Mouse (Mus musculus): ENCODE data around the gene Mat2a. TPM values are rescaled to one million over a fixed set of nuclear protein-coding genes. Genes with fewer than 3 reads are reported as not detected.

Mat2a gene
- polyA plus RNA-seq, 1 experiment from 2014 or later, result 527 TPM

DNA sequence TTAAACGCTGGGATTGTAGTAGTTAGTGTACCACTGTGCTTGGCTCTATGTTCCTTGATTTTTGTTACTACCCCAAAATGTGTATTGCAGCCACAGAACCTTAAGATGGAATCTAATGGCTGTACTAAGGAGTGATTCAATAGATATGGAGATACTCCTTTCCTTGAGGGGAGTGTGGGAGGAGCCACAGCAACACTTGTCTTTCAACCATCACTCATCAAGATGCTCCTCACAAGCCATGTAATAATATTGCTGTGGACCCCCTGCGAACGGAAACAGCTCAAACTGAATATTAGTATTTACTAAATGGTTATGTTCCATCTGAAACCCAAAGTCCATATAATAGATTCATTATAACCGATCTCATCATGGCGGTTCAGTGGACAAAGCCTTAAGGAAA lies 1.1 kb downstream of the Mat2a start:
- Histone ChIP-seq H3K4me2 (ENCODE audit: low read depth, low read length) (peak overlapping the region; percentile 70), H3K4me3 (ENCODE audit: low read depth, low read length) (peak overlapping the region; percentile 99), H3K4me1 (ENCODE audit: control insufficient read depth, insufficient read depth, low read length) (0 out of 2 replicates have a peak, but pooled peaks cover 2% of the 10 kb centered on the region), H3K9me3 (replicated peaks; ENCODE audit: control insufficient read depth, low read length) (no peaks in the 10 kb centered on the region), H3K27ac (replicated peaks; ENCODE audit: low read depth, low read length) (no peak overlapping the region), H3K9ac (replicated peaks; ENCODE audit: low read length) (peak overlapping the region; percentile 100), H3K27me3 (ENCODE audit: control insufficient read depth, insufficient read depth, low read length) (no peaks in the 10 kb centered on the region), H3K36me3 (replicated peaks; ENCODE audit: control insufficient read depth, insufficient read depth, low read depth, low read length) (peaks cover 12% of the 10 kb centered on the region; the same call in 1 of the 2 replicates)
- 5% methylated on average over 5 of the region's 5 CpGs for WGBS
- DNase-seq (ENCODE audit: low spot score) (peak; percentile 25), ATAC-seq (replicated peaks; ENCODE audit: insufficient number of reproducible peaks, low FRiP score, low TSS enrichment, low read depth) (no peak)

DNA sequence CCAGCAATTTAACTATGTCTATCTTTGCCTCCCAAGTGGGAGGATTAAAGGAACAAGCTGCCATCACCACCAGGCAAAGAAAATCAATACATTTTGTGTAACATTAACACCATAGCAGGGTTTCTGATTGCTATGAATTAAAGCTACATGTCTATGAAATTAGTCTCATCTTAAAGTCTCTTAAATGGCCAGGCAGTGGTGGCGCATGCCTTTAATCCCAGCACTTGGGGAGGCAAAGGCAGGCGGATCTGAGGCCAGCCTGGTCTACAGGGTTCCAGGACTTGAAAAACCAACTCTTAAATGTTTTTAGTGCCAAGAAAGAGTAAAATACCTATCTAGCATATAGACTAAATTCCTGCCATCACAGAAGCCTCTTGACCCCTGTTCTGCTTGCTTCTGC lies 7.2 kb downstream of the Mat2a start:
- no peak overlapping the region for H3K4me2 ChIP-seq (ENCODE audit: low read depth, low read length)
- no peaks in the 10 kb centered on the region for H3K27me3 ChIP-seq (ENCODE audit: control insufficient read depth, insufficient read depth, low read length)
- DNase-seq (ENCODE audit: low spot score) (no peak), ATAC-seq (replicated peaks; ENCODE audit: insufficient number of reproducible peaks, low FRiP score, low TSS enrichment, low read depth) (no peak)
- peaks cover 12% of the 10 kb centered on the region for H3K36me3 ChIP-seq (replicated peaks; ENCODE audit: control insufficient read depth, insufficient read depth, low read depth, low read length)
- H3K27ac ChIP-seq (replicated peaks; ENCODE audit: low read depth, low read length), result no peak overlapping the region
- no peak overlapping the region for H3K4me3 ChIP-seq (ENCODE audit: low read depth, low read length)
- no peaks in the 10 kb centered on the region for H3K4me1 ChIP-seq (ENCODE audit: control insufficient read depth, insufficient read depth, low read length)
- WGBS, result 85% methylated on average over 2 of the region's 2 CpGs
- no peak overlapping the region for H3K9ac ChIP-seq (replicated peaks; ENCODE audit: low read length)
- no peaks in the 10 kb centered on the region for H3K9me3 ChIP-seq (replicated peaks; ENCODE audit: control insufficient read depth, low read length)

DNA sequence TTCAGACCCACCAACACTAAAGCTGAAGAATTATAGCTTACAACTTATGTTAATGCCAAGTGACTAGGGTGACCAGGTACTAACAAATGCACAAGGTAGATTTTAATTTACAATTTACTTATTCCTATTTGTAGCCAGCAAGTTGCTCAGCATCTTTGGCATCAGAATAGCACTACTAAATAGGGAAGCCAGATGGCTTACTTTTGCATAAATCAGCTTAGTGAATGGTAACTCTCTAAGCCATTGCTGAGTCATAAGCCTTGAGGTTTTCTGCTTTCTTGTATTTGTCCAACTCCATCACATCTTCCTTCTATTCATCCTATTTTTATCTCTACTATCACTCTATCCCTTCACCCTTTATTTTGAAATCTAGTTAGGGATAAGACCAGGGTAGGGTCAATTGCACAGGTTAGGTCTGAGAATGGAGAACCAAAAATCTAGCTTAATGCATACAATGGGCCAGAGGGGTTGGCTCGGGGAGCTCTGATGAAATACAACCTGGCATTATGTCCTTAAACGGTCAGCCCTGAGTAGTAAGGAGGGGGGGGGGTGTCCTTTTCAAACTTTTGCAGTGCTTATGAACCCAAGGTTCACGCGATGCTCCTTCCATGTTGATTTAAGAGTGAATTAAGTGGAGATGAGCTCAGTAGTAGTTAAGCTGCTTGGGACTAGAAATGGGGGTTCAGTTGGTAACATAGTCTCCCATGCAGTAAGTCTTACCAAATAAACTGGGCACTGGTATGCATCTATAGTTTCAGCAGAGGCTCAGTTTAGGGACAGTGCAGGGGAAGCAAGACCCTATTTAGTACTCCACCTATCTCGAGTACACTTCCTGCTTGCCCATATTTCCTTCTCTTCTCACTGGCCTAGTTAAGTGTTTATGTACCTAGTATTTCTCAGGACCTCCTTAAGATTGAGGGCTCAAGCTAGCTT lies 8.1 kb downstream of the Mat2a start:
- Histone ChIP-seq H3K9me3 (replicated peaks; ENCODE audit: control insufficient read depth, low read length) (no peaks in the 10 kb centered on the region), H3K27ac (replicated peaks; ENCODE audit: low read depth, low read length) (no peak overlapping the region), H3K27me3 (ENCODE audit: control insufficient read depth, insufficient read depth, low read length) (no peaks in the 10 kb centered on the region), H3K36me3 (replicated peaks; ENCODE audit: control insufficient read depth, insufficient read depth, low read depth, low read length) (peaks cover 5% of the 10 kb centered on the region), H3K4me1 (ENCODE audit: control insufficient read depth, insufficient read depth, low read length) (no peaks in the 10 kb centered on the region), H3K9ac (replicated peaks; ENCODE audit: low read length) (no peak overlapping the region), H3K4me3 (ENCODE audit: low read depth, low read length) (no peak overlapping the region), H3K4me2 (ENCODE audit: low read depth, low read length) (no peak overlapping the region)
- WGBS, result 31% methylated on average over 5 of the region's 5 CpGs
- ATAC-seq (replicated peaks; ENCODE audit: insufficient number of reproducible peaks, low FRiP score, low TSS enrichment, low read depth), result no peak; the same call in 1 of the 2 replicates
- no peak for DNase-seq (ENCODE audit: low spot score)

DNA sequence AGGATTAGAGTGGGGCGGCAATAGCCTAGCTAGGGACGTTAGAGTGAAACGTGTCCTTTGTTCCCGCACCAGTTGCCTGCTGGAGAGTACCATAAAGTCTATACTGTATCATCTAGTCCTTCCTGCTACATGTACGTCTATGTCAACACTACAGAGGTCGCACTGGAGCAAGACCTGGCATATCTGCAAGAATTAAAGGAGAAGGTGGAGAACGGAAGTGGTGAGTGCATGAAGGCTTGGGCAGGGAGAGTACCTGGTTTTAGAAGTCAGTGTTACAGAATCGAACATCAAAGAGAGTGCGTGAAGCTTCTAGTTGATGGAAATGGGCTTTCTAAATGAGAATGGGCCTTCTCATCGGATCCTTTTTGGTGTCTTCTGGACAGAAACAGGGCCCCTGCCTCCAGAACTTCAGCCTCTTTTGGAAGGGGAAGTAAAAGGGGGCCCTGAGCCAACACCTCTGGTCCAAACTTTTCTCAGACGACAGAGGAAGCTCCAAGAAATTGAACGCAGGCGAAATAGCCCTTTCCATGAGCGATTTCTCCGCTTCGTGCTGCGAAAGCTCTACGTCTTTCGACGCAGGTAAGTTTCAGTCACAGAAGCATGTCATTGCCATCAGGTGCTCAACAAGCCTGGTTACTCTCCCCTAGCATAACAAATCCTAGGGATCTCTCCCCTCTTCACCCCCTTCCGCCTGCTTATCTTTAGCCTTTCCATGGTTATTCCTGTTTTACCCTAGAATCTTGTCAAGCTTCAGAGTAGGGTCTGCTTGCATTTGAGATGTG lies 10.1 kb downstream of the Mat2a start:
- ATAC-seq (replicated peaks; ENCODE audit: insufficient number of reproducible peaks, low FRiP score, low TSS enrichment, low read depth), result no peak
- H3K4me3 ChIP-seq (ENCODE audit: low read depth, low read length), result no peak overlapping the region
- H3K36me3 ChIP-seq (replicated peaks; ENCODE audit: control insufficient read depth, insufficient read depth, low read depth, low read length), result peaks cover 3% of the 10 kb centered on the region
- no peak for DNase-seq (ENCODE audit: low spot score)
- H3K27ac ChIP-seq (replicated peaks; ENCODE audit: low read depth, low read length), result no peak overlapping the region
- no peak overlapping the region for H3K9ac ChIP-seq (replicated peaks; ENCODE audit: low read length)
- H3K4me2 ChIP-seq (ENCODE audit: low read depth, low read length), result no peak overlapping the region
- H3K9me3 ChIP-seq (replicated peaks; ENCODE audit: control insufficient read depth, low read length), result no peaks in the 10 kb centered on the region
- H3K27me3 ChIP-seq (ENCODE audit: control insufficient read depth, insufficient read depth, low read length), result no peaks in the 10 kb centered on the region
- no peaks in the 10 kb centered on the region for H3K4me1 ChIP-seq (ENCODE audit: control insufficient read depth, insufficient read depth, low read length)
- WGBS, result 90% methylated on average over 21 of the region's 21 CpGs

DNA sequence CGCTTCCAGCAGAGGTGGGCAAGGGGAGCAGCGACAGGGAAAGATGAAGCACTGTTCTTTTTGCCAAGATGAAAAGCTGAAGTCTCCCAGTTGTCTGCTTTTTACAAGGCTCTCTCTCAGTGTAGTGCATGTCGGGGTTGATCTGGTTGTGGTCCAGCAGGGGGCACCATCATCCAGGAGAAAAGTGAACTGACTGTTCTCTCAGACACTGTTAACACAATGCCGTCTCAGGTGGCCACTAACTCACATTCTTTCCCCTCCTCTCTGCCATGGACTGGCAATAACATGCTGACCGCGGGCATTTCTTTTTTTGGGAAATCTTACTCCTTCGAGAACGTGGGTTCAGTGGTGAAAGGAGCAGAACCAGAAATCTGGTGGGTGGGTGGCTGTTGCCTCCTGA lies 11.3 kb downstream of the Mat2a start:
- H3K4me2 ChIP-seq (ENCODE audit: low read depth, low read length), result no peak overlapping the region
- no peaks in the 10 kb centered on the region for H3K9me3 ChIP-seq (replicated peaks; ENCODE audit: control insufficient read depth, low read length)
- ATAC-seq (replicated peaks; ENCODE audit: insufficient number of reproducible peaks, low FRiP score, low TSS enrichment, low read depth), result no peak; the same call in 1 of the 2 replicates
- WGBS, result 36% methylated on average over 8 of the region's 8 CpGs
- H3K27me3 ChIP-seq (ENCODE audit: control insufficient read depth, insufficient read depth, low read length), result no peaks in the 10 kb centered on the region
- H3K4me3 ChIP-seq (ENCODE audit: low read depth, low read length), result no peak overlapping the region
- H3K4me1 ChIP-seq (ENCODE audit: control insufficient read depth, insufficient read depth, low read length), result no peaks in the 10 kb centered on the region
- H3K9ac ChIP-seq (replicated peaks; ENCODE audit: low read length), result no peak overlapping the region
- DNase-seq (ENCODE audit: low spot score), result peak; percentile 82
- H3K36me3 ChIP-seq (replicated peaks; ENCODE audit: control insufficient read depth, insufficient read depth, low read depth, low read length), result peaks cover 3% of the 10 kb centered on the region
- no peak overlapping the region for H3K27ac ChIP-seq (replicated peaks; ENCODE audit: low read depth, low read length)

DNA sequence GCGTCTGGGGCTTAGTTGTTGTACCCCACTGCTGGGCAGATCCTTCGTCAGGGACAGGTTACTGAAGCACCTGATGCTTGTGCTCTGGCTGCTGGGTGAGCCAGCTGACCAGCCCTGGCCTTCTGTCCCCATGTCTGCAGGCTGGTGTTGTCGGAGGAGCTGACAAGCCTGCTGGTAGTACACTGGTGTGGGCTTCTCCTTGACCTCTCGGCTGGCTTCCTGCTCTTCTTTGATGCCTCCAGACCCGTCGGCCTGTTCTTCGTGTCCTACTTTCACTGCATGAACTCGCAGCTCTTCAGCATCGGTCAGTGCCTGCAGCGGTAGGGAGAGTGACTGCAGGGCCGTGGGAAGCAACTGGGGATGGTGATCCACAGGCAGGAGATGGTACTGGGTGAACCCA lies 13.7 kb downstream of the Mat2a start:
- H3K27ac ChIP-seq (replicated peaks; ENCODE audit: low read depth, low read length), result no peak overlapping the region
- H3K4me3 ChIP-seq (ENCODE audit: low read depth, low read length), result no peak overlapping the region
- H3K27me3 ChIP-seq (ENCODE audit: control insufficient read depth, insufficient read depth, low read length), result no peaks in the 10 kb centered on the region
- no peaks in the 10 kb centered on the region for H3K9me3 ChIP-seq (replicated peaks; ENCODE audit: control insufficient read depth, low read length)
- no peak overlapping the region for H3K9ac ChIP-seq (replicated peaks; ENCODE audit: low read length)
- WGBS, result 93% methylated on average over 11 of the region's 11 CpGs
- peaks cover 3% of the 10 kb centered on the region for H3K36me3 ChIP-seq (replicated peaks; ENCODE audit: control insufficient read depth, insufficient read depth, low read depth, low read length)
- H3K4me2 ChIP-seq (ENCODE audit: low read depth, low read length), result no peak overlapping the region
- no peaks in the 10 kb centered on the region for H3K4me1 ChIP-seq (ENCODE audit: control insufficient read depth, insufficient read depth, low read length)
- no peak for DNase-seq (ENCODE audit: low spot score)
- ATAC-seq (replicated peaks; ENCODE audit: insufficient number of reproducible peaks, low FRiP score, low TSS enrichment, low read depth), result no peak

DNA sequence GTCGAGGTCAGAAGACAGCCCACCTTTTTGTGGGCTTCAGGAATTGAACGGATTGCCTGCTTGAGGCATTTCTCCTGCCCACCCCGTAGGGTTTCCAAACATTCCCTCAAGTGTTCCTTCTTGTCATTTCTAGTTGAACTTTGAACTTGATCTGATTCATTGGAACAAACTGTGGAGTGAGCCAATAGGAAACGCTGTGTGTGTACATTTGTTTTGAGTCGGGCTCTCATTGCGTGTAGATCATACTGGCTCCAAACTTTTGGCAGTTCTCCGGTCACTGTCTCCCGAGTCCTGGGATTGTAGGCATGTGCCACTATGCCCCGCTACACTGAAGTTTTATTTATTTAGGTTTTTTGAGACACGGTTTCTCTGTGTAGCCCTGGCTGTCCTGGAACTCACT lies 18.5 kb downstream of the Mat2a start:
- 95% methylated on average over 10 of the region's 10 CpGs for WGBS
- DNase-seq (ENCODE audit: low spot score) (no peak), ATAC-seq (replicated peaks; ENCODE audit: insufficient number of reproducible peaks, low FRiP score, low TSS enrichment, low read depth) (no peak)
- no peak overlapping the region for H3K9ac ChIP-seq (replicated peaks; ENCODE audit: low read length)
- H3K36me3 ChIP-seq (replicated peaks; ENCODE audit: control insufficient read depth, insufficient read depth, low read depth, low read length), result peaks cover 6% of the 10 kb centered on the region
- H3K27ac ChIP-seq (replicated peaks; ENCODE audit: low read depth, low read length), result no peak overlapping the region
- no peaks in the 10 kb centered on the region for H3K4me1 ChIP-seq (ENCODE audit: control insufficient read depth, insufficient read depth, low read length)
- no peaks in the 10 kb centered on the region for H3K9me3 ChIP-seq (replicated peaks; ENCODE audit: control insufficient read depth, low read length)
- H3K27me3 ChIP-seq (ENCODE audit: control insufficient read depth, insufficient read depth, low read length), result no peaks in the 10 kb centered on the region
- no peak overlapping the region for H3K4me2 ChIP-seq (ENCODE audit: low read depth, low read length)
- H3K4me3 ChIP-seq (ENCODE audit: low read depth, low read length), result no peak overlapping the region

DNA sequence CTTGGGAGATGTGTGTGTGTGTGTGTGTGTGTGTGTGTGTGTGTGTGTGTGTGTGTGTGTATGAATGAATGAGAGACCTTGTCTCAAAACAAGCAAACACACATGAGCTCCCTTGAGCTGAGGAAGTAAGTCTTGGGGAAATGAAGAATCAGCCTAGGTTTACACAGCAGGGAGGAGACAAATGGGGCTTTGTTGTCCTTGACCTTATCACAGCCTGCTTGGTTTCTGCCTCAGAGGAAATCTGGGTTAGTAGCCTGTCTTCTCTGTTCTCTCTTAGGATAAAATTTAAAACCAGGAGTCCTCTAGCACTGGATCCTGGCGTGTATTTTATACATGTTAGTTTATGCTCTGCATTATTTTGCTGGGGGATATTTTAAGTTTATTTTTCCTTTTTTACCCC lies 19.6 kb downstream of the Mat2a start:
- Histone ChIP-seq H3K4me3 (ENCODE audit: low read depth, low read length) (no peak overlapping the region), H3K9ac (replicated peaks; ENCODE audit: low read length) (no peak overlapping the region), H3K36me3 (replicated peaks; ENCODE audit: control insufficient read depth, insufficient read depth, low read depth, low read length) (peaks cover 6% of the 10 kb centered on the region), H3K4me2 (ENCODE audit: low read depth, low read length) (no peak overlapping the region), H3K27ac (replicated peaks; ENCODE audit: low read depth, low read length) (no peak overlapping the region), H3K4me1 (ENCODE audit: control insufficient read depth, insufficient read depth, low read length) (no peaks in the 10 kb centered on the region), H3K27me3 (ENCODE audit: control insufficient read depth, insufficient read depth, low read length) (no peaks in the 10 kb centered on the region), H3K9me3 (replicated peaks; ENCODE audit: control insufficient read depth, low read length) (no peaks in the 10 kb centered on the region)
- DNase-seq (ENCODE audit: low spot score) (no peak), ATAC-seq (replicated peaks; ENCODE audit: insufficient number of reproducible peaks, low FRiP score, low TSS enrichment, low read depth) (no peak)
- 73% methylated on average over 1 of the region's 1 CpGs for WGBS
